Mouse (Mus musculus) liver, embryonic 16.5 days (tissue): ENCODE data around the gene Nktr. TPM values are rescaled to one million over a fixed set of nuclear protein-coding genes. Genes with fewer than 3 reads are reported as not detected.

Experiments used
- ATAC-seq: fragments of 200-750 bp; cut with Nextera tagmentation; 2 replicates; pipeline ENCODE4 v1.8.0; 2017; ENCODE audit warnings: low read depth, mild to moderate bottlenecking, moderate number of reproducible peaks, moderate library complexity
- H3K27ac ChIP-seq: fragments of 300-500 bp; sonication (generic); 2 replicates; pipeline ENCODE4 v1.5.1; 2014; ENCODE audit warnings: mild to moderate bottlenecking, low read length
- H3K27me3 ChIP-seq: fragments of 300-500 bp; sonication (generic); 2 replicates; pipeline ENCODE4 v1.6.1; 2014; ENCODE audit warnings: low read depth, low read length, mixed read lengths; ENCODE audit not compliant: control insufficient read depth, insufficient read depth
- H3K36me3 ChIP-seq: fragments of 300-500 bp; sonication (generic); 2 replicates; pipeline ENCODE4 v1.6.1; 2014; ENCODE audit warnings: mild to moderate bottlenecking; ENCODE audit not compliant: control insufficient read depth, insufficient read depth
- H3K4me1 ChIP-seq: fragments of 300-500 bp; sonication (generic); 2 replicates; pipeline ENCODE4 v1.6.1; 2014; ENCODE audit warnings: low read depth, low read length, mixed read lengths; ENCODE audit not compliant: control insufficient read depth
- H3K4me2 ChIP-seq: fragments of 300-500 bp; sonication (generic); 2 replicates; pipeline ENCODE4 v1.6.1; 2014; ENCODE audit warnings: low read depth, low read length, mixed read lengths
- H3K4me3 ChIP-seq: fragments of 300-500 bp; sonication (generic); 2 replicates; pipeline ENCODE4 v1.5.1; 2014; ENCODE audit warnings: low read depth, mild to moderate bottlenecking, low read length
- H3K9ac ChIP-seq: fragments of 300-500 bp; sonication (generic); 2 replicates; pipeline ENCODE4 v1.6.1; 2014; ENCODE audit warnings: low read depth, low read length
- H3K9me3 ChIP-seq: fragments of 300-500 bp; sonication (generic); replicated peaks from 2 replicates; pipeline ENCODE4 v1.6.1; 2016; ENCODE audit warnings: low read length; ENCODE audit not compliant: control insufficient read depth
- WGBS: fragments of 180-500 bp; shearing (Covaris S2); extraction: QIAGEN DNeasy Blood & Tissue Kit; methylation state at CpG from one replicate; pipeline ENCODE4 v1.1.7; 2014; ENCODE audit not compliant: insufficient replicate concordance; 5-methylcytosine and 5-hydroxymethylcytosine counted together
- polyA plus RNA-seq: library from polyadenylated mRNA; unstranded; fragments of >200 nt; fragmentation: Nextera tagmentation; extraction: Ambion mirVana; gene quantifications from 2 replicates; pipeline ENCODE4 v1.2.1, GENCODE M21; 2015

Nktr gene
- polyA plus RNA-seq, 1 experiment from 2014 or later = 25.2 TPM

- H3K9ac ChIP-seq = no peak overlapping the region
- WGBS = 10% methylated on average over 5 of the region's 5 CpGs
- no peak overlapping the region for H3K4me2 ChIP-seq
- H3K4me3 ChIP-seq = no peak overlapping the region
- H3K36me3 ChIP-seq = no peaks in the 10 kb centered on the region
- no peaks in the 10 kb centered on the region for H3K27me3 ChIP-seq
- no peaks in the 10 kb centered on the region for H3K4me1 ChIP-seq
- no peak overlapping the region for H3K27ac ChIP-seq
- ATAC-seq = 0 out of 2 replicates have a peak, but pooled peaks have one; percentile 15
- H3K9me3 ChIP-seq = no peaks in the 10 kb centered on the region
Measured at GRCm38 (mm10) chr9:121791206-121791605, 72.2 kb downstream of the Nktr start.

GRCm38 (mm10) chr9:121791757-121792521 lies 73.0 kb downstream of the Nktr start, which contains the start of gene Hhatl:
TSS of gene Hhatl (minus strand) at chr9:121792507.
- Histone ChIP-seq H3K9ac (no peak within 1 kb of the TSS), H3K4me1 (no peaks in the 10 kb centered on the region), H3K36me3 (no peaks in the 10 kb centered on the region), H3K4me3 (no peak within 1 kb of the TSS), H3K9me3 (no peaks in the 10 kb centered on the region), H3K27me3 (no peaks in the 10 kb centered on the region), H3K27ac (no peak within 1 kb of the TSS), H3K4me2 (no peak within 1 kb of the TSS)
- 44% methylated on average over 24 of the region's 24 CpGs for WGBS
- no peak for ATAC-seq

- 38% methylated on average over 1 of the region's 1 CpGs for WGBS
- no peak overlapping the region for H3K4me3 ChIP-seq
- H3K27me3 ChIP-seq = no peaks in the 10 kb centered on the region
- H3K4me1 ChIP-seq = no peaks in the 10 kb centered on the region; the same call in 1 of the 2 replicates
- ATAC-seq = no peak
- no peaks in the 10 kb centered on the region for H3K36me3 ChIP-seq
- no peak overlapping the region for H3K27ac ChIP-seq
- H3K9me3 ChIP-seq = no peaks in the 10 kb centered on the region
- H3K4me2 ChIP-seq = no peak overlapping the region
- H3K9ac ChIP-seq = no peak overlapping the region
Measured at GRCm38 (mm10) chr9:121794972-121795539, 76.1 kb downstream of the Nktr start.

- H3K9ac ChIP-seq = no peak overlapping the region
- H3K36me3 ChIP-seq = no peaks in the 10 kb centered on the region
- no peaks in the 10 kb centered on the region; the same call in 1 of the 2 replicates for H3K4me1 ChIP-seq
- 31% methylated on average over 12 of the region's 12 CpGs for WGBS
- H3K27ac ChIP-seq = no peak overlapping the region
- H3K4me3 ChIP-seq = no peak overlapping the region
- no peak overlapping the region for H3K4me2 ChIP-seq
- ATAC-seq = no peak
- no peaks in the 10 kb centered on the region for H3K27me3 ChIP-seq
- no peaks in the 10 kb centered on the region for H3K9me3 ChIP-seq
Measured at GRCm38 (mm10) chr9:121797722-121798121, 78.8 kb downstream of the Nktr start.

- Histone ChIP-seq H3K27me3 (no peaks in the 10 kb centered on the region), H3K9me3 (no peaks in the 10 kb centered on the region), H3K4me1 (no peaks in the 10 kb centered on the region; the same call in 1 of the 2 replicates), H3K36me3 (no peaks in the 10 kb centered on the region), H3K4me2 (no peak overlapping the region), H3K4me3 (no peak overlapping the region), H3K9ac (no peak overlapping the region), H3K27ac (no peak overlapping the region)
- ATAC-seq = peak; percentile 28; the same call in 1 of the 2 replicates
- 34% methylated on average over 6 of the region's 6 CpGs for WGBS
Measured at GRCm38 (mm10) chr9:121798887-121799520, 80.0 kb downstream of the Nktr start.

GRCm38 (mm10) chr9:121802747-121803146 lies 83.8 kb downstream of the Nktr start:
- H3K27me3 ChIP-seq = no peaks in the 10 kb centered on the region
- 33% methylated on average over 7 of the region's 7 CpGs for WGBS

More at GRCm38 (mm10) chr9:121802747-121803146, 83.8 kb downstream of the Nktr start:
- no peak overlapping the region for H3K4me3 ChIP-seq
- no peaks in the 10 kb centered on the region for H3K36me3 ChIP-seq
- H3K9ac ChIP-seq = no peak overlapping the region
- H3K9me3 ChIP-seq = no peaks in the 10 kb centered on the region
- ATAC-seq = no peak
- H3K4me2 ChIP-seq = no peak overlapping the region
- no peak overlapping the region for H3K27ac ChIP-seq
- no peaks in the 10 kb centered on the region; the same call in 1 of the 2 replicates for H3K4me1 ChIP-seq

Other genes starting within 250 kb of the Nktr start
- gene Cck, start 223.5 kb upstream of the Nktr start, polyA plus RNA-seq = 1.1 TPM in 1 of 2 replicates, not detected in the other
- gene Lyzl4, start 77.1 kb upstream of the Nktr start, polyA plus RNA-seq = 0.09 and 0.18 TPM in 2 replicates
- 0.35 and 0.58 TPM in 2 replicates for gene Vipr1, start 76.5 kb upstream of the Nktr start, polyA plus RNA-seq
- gene Sec22c, start 13.7 kb upstream of the Nktr start, polyA plus RNA-seq = 2.8 and 3.0 TPM in 2 replicates
- gene Ss18l2, start 8.8 kb upstream of the Nktr start, polyA plus RNA-seq = 54.9 and 55.5 TPM in 2 replicates
- gene Zfp651, start 40.2 kb downstream of the Nktr start, polyA plus RNA-seq = 0.50 and 0.89 TPM in 2 replicates
- gene Klhl40, start 58.4 kb downstream of the Nktr start, polyA plus RNA-seq = 0.53 and 1.5 TPM in 2 replicates
- 0.07 and 0.31 TPM in 2 replicates for gene Hhatl, start 73.3 kb downstream of the Nktr start, polyA plus RNA-seq
- gene Ccdc13, start 120.3 kb downstream of the Nktr start, polyA plus RNA-seq = 0.07 TPM in 1 of 2 replicates, not detected in the other
- gene Higd1a, start 139.2 kb downstream of the Nktr start, polyA plus RNA-seq = 114 and 136 TPM in 2 replicates
- 0.43 and 0.72 TPM in 2 replicates for gene Ackr2, start 179.2 kb downstream of the Nktr start, polyA plus RNA-seq
- gene Cyp8b1, start 197.1 kb downstream of the Nktr start, polyA plus RNA-seq = 13.0 and 19.0 TPM in 2 replicates
- gene Fam198a, start 231.8 kb downstream of the Nktr start, polyA plus RNA-seq = 0.40 and 0.76 TPM in 2 replicates